Mouse (Mus musculus): ENCODE measurements around the gene Zbtb7b. TPM values are rescaled to one million over a fixed set of nuclear protein-coding genes. Genes with fewer than 3 reads are reported as not detected.
A peak's percentile ranks its signal among the peaks of the same experiment; 100 is the strongest.

Zbtb7b gene
- polyA plus RNA-seq, 1 experiment from 2014 or later, result 2.2 TPM

DNA sequence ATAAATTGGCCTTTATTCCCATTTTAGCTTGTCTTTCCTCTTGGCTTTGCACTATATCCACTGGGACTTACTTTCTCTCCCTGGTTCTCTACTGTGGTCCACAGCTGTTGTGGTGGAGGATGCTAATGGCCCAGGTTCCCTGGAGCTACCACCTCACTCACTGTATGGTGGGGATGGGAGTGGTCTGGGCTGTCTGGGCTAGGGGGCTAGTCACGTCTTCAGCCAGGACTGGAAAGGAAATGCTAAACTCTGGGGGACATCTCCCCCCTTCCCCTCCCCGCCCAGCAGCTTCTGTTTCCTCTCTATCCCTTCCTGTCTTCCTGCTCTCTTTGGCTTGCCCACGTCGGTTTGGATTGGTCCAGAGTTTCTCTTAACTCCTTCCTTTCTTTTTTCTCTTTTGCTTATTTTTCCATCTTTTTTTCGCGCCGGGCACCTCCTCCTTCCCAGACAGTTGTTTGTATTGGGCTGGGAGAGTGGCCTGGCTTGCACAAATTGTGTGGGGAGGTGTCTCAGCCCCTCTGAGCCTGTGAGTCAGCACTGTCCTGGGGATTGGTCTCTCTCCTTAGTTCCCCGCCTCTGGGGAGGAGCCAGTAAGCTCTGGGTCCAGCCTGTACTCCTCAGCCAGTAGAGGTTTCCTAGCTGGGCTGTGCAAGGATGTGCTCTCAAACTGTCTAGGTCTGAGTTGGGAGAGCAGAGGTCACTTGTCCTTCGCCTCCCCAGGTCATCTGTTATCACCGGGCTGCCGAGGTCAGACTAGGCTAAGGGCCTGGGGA lies 26.6 kb upstream of the Zbtb7b start:
- H3K27ac ChIP-seq (ENCODE audit: low read depth, low read length), result peak overlapping the region; percentile 97
- peak; percentile 80 for ATAC-seq (replicated peaks; ENCODE audit: insufficient number of reproducible peaks, low FRiP score, low TSS enrichment)
- peak overlapping the region; percentile 90 for H3K4me2 ChIP-seq
- peak overlapping the region; percentile 85 for H3K9ac ChIP-seq (ENCODE audit: low read depth, low read length)
- 1% methylated on average over 11 of the region's 11 CpGs for WGBS (ENCODE audit: insufficient replicate concordance)
- peaks cover 6% of the 10 kb centered on the region for H3K36me3 ChIP-seq (ENCODE audit: control insufficient read depth, insufficient read depth, low read length)
- peaks cover 25% of the 10 kb centered on the region for H3K4me1 ChIP-seq (ENCODE audit: control insufficient read depth, insufficient read depth, low read length)
- H3K4me3 ChIP-seq (ENCODE audit: low read depth, low read length), result peak overlapping the region; percentile 60
- H3K27me3 ChIP-seq (ENCODE audit: control insufficient read depth, insufficient read depth, low read length), result no peaks in the 10 kb centered on the region
- H3K9me3 ChIP-seq (replicated peaks; ENCODE audit: control insufficient read depth, low read length), result no peaks in the 10 kb centered on the region

DNA sequence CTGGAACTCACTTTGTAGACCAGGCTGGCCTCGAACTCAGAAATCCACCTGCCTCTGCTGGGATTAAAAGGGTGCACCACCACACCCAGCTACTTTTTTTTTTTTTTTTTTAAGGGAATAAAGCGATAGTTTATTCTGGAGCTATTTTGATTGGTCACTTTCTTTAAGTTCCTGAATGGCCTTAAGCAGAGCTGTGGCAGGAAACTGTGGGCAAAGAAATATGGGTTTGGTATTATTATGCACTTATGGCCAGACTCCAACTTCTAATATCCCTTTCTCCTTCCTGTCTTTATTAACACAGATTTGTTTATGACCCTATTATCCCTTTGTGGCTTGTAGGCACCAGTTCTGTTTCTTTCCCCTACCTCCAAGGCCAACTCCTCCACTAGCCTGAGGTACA lies 25.8 kb upstream of the Zbtb7b start:
- Histone ChIP-seq H3K27ac (ENCODE audit: low read depth, low read length) (peak overlapping the region; percentile 97), H3K27me3 (ENCODE audit: control insufficient read depth, insufficient read depth, low read length) (no peaks in the 10 kb centered on the region), H3K4me3 (ENCODE audit: low read depth, low read length) (no peak overlapping the region), H3K9ac (ENCODE audit: low read depth, low read length) (peak overlapping the region; percentile 11; the same call in 1 of the 2 replicates), H3K9me3 (replicated peaks; ENCODE audit: control insufficient read depth, low read length) (no peaks in the 10 kb centered on the region), H3K4me2 (peak overlapping the region; percentile 90), H3K36me3 (ENCODE audit: control insufficient read depth, insufficient read depth, low read length) (peaks cover 9% of the 10 kb centered on the region), H3K4me1 (ENCODE audit: control insufficient read depth, insufficient read depth, low read length) (peaks cover 25% of the 10 kb centered on the region)
- no peak for ATAC-seq (replicated peaks; ENCODE audit: insufficient number of reproducible peaks, low FRiP score, low TSS enrichment)
- 60% methylated on average over 2 of the region's 2 CpGs for WGBS (ENCODE audit: insufficient replicate concordance)

DNA sequence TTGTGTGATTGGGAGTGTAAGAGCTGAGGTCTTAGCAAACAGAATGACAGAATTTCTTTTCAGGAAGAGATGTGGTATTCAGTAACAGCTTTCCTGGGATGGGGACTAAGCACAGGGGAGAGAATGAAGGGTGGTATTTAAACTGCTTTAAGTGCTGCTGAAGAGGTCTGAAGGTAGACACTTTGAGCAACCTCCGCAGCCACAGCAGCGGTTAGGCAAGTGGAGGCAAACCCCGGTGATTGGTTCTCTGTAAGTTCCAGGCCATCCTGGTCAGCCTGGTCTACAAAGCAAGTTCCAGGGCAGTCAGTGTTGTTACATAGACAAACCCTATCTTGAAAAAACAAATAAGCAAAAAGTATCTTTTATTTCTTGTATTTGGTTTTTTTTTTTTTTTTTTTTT lies 25.4 kb upstream of the Zbtb7b start:
- whole genome bisulfite sequencing (ENCODE audit: insufficient replicate concordance), result 17% methylated on average over 3 of the region's 3 CpGs
- peak overlapping the region; percentile 90 for H3K4me2 ChIP-seq
- peaks cover 25% of the 10 kb centered on the region for H3K4me1 ChIP-seq (ENCODE audit: control insufficient read depth, insufficient read depth, low read length)

DNA sequence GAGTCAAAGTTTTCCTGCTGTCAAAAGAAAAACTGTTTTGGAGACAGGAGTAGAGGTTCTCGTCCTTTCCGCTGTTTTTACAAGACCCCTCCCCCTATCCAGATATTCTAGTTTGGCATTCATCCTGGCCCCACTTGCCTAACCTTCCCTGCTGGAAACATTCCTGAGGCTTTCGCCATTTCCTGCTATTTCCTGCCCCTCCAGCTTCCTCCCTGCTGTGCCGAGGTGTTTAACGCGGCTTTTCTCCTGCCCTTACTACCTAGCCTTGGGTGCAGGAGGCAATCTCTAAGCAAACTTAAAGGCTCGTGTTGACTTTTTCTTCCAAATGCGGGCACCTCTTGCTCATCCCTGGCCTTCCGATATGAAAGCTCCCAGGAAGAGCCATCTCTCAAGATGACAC lies 25.0 kb upstream of the Zbtb7b start:
- WGBS (ENCODE audit: insufficient replicate concordance), result under 1% methylated on average over 9 of the region's 9 CpGs
- peak overlapping the region; percentile 87 for H3K9ac ChIP-seq (ENCODE audit: low read depth, low read length)
- H3K27ac ChIP-seq (ENCODE audit: low read depth, low read length), result peak overlapping the region; percentile 97
- ATAC-seq (replicated peaks; ENCODE audit: insufficient number of reproducible peaks, low FRiP score, low TSS enrichment), result no peak
- H3K27me3 ChIP-seq (ENCODE audit: control insufficient read depth, insufficient read depth, low read length), result no peaks in the 10 kb centered on the region
- peak overlapping the region; percentile 90 for H3K4me2 ChIP-seq
- H3K9me3 ChIP-seq (replicated peaks; ENCODE audit: control insufficient read depth, low read length), result no peaks in the 10 kb centered on the region
- peak overlapping the region; percentile 53 for H3K4me3 ChIP-seq (ENCODE audit: low read depth, low read length)
- peaks cover 23% of the 10 kb centered on the region for H3K4me1 ChIP-seq (ENCODE audit: control insufficient read depth, insufficient read depth, low read length)
- peaks cover 16% of the 10 kb centered on the region for H3K36me3 ChIP-seq (ENCODE audit: control insufficient read depth, insufficient read depth, low read length)

More for the DNA sequence above, 25.4 kb upstream of the Zbtb7b start:
- peak overlapping the region; percentile 87; the same call in 1 of the 2 replicates for H3K9ac ChIP-seq (ENCODE audit: low read depth, low read length)
- H3K9me3 ChIP-seq (replicated peaks; ENCODE audit: control insufficient read depth, low read length), result no peaks in the 10 kb centered on the region
- ATAC-seq (replicated peaks; ENCODE audit: insufficient number of reproducible peaks, low FRiP score, low TSS enrichment), result no peak
- H3K27me3 ChIP-seq (ENCODE audit: control insufficient read depth, insufficient read depth, low read length), result no peaks in the 10 kb centered on the region
- peak overlapping the region; percentile 97 for H3K27ac ChIP-seq (ENCODE audit: low read depth, low read length)
- peak overlapping the region; percentile 53 for H3K4me3 ChIP-seq (ENCODE audit: low read depth, low read length)
- H3K36me3 ChIP-seq (ENCODE audit: control insufficient read depth, insufficient read depth, low read length), result peaks cover 12% of the 10 kb centered on the region

DNA sequence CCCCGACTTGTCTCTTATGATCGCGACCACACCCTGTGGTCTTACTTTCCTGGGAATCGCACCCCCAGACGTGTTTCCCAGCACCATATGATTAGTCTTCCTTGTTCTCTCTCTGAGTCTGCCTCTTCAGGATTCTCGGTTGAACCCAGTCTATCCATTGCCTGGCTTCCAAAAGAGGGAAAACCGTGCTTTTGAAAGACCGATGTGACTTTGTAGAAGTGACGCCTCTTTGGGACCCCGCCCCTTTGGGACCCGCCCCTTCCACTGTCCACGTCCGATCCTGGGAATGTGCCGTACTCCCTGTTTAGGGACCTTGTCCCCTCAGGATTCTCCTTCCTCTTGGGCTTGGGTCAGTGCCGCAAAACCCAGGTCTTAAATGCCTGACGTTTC lies 24.3 kb upstream of the Zbtb7b start:
- H3K36me3 ChIP-seq (ENCODE audit: control insufficient read depth, insufficient read depth, low read length), result peaks cover 18% of the 10 kb centered on the region
- ATAC-seq (replicated peaks; ENCODE audit: insufficient number of reproducible peaks, low FRiP score, low TSS enrichment), result no peak
- WGBS (ENCODE audit: insufficient replicate concordance), result under 1% methylated on average over 16 of the region's 16 CpGs
- no peaks in the 10 kb centered on the region for H3K9me3 ChIP-seq (replicated peaks; ENCODE audit: control insufficient read depth, low read length)
- H3K27me3 ChIP-seq (ENCODE audit: control insufficient read depth, insufficient read depth, low read length), result no peaks in the 10 kb centered on the region
- H3K9ac ChIP-seq (ENCODE audit: low read depth, low read length), result peak overlapping the region; percentile 87
- peak overlapping the region; percentile 90 for H3K4me2 ChIP-seq
- H3K4me1 ChIP-seq (ENCODE audit: control insufficient read depth, insufficient read depth, low read length), result peaks cover 23% of the 10 kb centered on the region
- H3K27ac ChIP-seq (ENCODE audit: low read depth, low read length), result peak overlapping the region; percentile 97
- peak overlapping the region; percentile 53 for H3K4me3 ChIP-seq (ENCODE audit: low read depth, low read length)

DNA sequence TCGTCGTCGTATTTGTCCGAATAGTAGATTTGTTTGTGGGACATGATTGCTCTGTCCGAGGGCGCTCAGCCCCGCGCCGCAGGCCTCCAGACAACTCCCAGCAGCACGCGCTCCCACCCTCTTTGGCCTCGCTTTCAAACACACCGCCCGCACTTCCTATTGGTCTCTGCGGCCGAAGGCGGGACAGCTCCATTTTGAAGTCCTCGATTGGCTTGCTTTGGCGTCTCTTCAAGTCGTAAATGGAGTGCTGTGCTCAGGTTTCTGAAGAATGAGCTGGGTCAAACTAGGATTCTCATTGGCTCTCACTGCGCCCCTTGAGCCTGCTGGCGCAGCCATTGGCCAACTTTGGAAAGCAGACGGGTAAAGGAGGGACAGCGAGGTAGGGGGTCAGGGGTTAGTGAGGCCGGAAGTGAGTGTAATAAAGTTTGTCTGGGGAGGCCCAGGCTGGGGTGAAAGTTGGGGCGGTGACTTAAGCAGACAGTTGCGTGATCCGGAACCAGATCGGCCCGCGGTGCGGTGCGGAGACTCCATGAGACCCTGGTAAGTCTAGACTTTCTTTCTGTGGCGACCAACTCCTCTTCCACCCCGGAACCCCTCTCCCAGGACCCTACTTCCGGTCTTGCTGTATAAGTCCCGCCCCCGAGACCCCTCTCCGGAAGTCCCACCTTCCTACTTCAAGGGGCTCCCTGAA lies 23.7 kb upstream of the Zbtb7b start, which contains the start of the genes Cks1b and Shc1:
Cks1b (minus strand) TSS at position 214 of the 691 bp plus-strand sequence.
Shc1 (plus strand) TSS at position 274 of the 691 bp plus-strand sequence.
- ATAC-seq (replicated peaks; ENCODE audit: insufficient number of reproducible peaks, low FRiP score, low TSS enrichment), result peak; percentile 89
- Histone ChIP-seq H3K4me2 (peak within 1 kb of the TSS; percentile 90), H3K4me1 (ENCODE audit: control insufficient read depth, insufficient read depth, low read length) (peaks cover 20% of the 10 kb centered on the region), H3K27me3 (ENCODE audit: control insufficient read depth, insufficient read depth, low read length) (no peaks in the 10 kb centered on the region), H3K4me3 (ENCODE audit: low read depth, low read length) (peak within 1 kb of the TSS; percentile 53), H3K9ac (ENCODE audit: low read depth, low read length) (peak within 1 kb of the TSS; percentile 87), H3K36me3 (ENCODE audit: control insufficient read depth, insufficient read depth, low read length) (peaks cover 20% of the 10 kb centered on the region), H3K27ac (ENCODE audit: low read depth, low read length) (peak within 1 kb of the TSS; percentile 97), H3K9me3 (replicated peaks; ENCODE audit: control insufficient read depth, low read length) (no peaks in the 10 kb centered on the region)
- under 1% methylated on average over 39 of the region's 39 CpGs for WGBS (ENCODE audit: insufficient replicate concordance)

DNA sequence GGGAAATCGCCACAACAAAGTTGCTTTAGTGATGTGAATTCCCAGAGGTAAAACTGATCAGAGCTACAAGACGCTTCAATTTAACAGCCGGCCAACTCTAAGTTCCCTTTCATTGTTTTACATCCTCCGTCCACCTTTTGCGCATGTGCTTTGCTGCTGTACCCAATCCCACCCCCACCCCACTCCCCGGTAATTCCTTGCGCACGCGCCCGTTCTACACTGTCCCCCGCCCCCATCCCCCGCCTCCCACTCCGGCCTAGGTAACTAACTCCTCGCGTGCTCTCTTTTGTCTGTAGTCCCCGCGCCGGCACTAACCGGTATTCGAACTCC lies 23.2 kb upstream of the Zbtb7b start:
- H3K9me3 ChIP-seq (replicated peaks; ENCODE audit: control insufficient read depth, low read length), result no peaks in the 10 kb centered on the region
- peaks cover 19% of the 10 kb centered on the region for H3K4me1 ChIP-seq (ENCODE audit: control insufficient read depth, insufficient read depth, low read length)
- no peak; the same call in 1 of the 2 replicates for ATAC-seq (replicated peaks; ENCODE audit: insufficient number of reproducible peaks, low FRiP score, low TSS enrichment)
- peaks cover 20% of the 10 kb centered on the region for H3K36me3 ChIP-seq (ENCODE audit: control insufficient read depth, insufficient read depth, low read length)
- H3K27me3 ChIP-seq (ENCODE audit: control insufficient read depth, insufficient read depth, low read length), result no peaks in the 10 kb centered on the region
- under 1% methylated on average over 20 of the region's 20 CpGs for WGBS (ENCODE audit: insufficient replicate concordance)
- peak overlapping the region; percentile 97 for H3K27ac ChIP-seq (ENCODE audit: low read depth, low read length)
- peak overlapping the region; percentile 53 for H3K4me3 ChIP-seq (ENCODE audit: low read depth, low read length)
- H3K9ac ChIP-seq (ENCODE audit: low read depth, low read length), result peak overlapping the region; percentile 87
- peak overlapping the region; percentile 90 for H3K4me2 ChIP-seq

DNA sequence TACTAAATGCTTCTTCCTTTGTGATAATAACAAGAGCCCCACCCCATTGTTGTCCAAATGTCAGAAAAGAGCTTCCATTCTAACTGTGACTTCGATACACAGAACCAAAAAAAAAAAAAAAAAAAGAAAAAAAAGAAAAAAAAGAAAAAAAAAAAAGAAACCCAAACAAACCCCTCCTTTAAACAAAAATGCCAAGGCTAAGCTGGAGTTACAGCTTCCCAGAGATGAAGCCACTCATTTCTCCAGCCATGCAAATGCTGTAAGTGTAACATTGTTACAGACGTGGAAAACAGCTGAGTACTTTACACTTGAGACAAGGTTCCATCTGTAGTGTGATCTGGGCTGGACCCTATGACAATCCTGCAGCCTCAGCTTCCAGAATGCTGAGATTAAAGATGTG lies 22.6 kb upstream of the Zbtb7b start:
- H3K27me3 ChIP-seq (ENCODE audit: control insufficient read depth, insufficient read depth, low read length), result no peaks in the 10 kb centered on the region
- H3K27ac ChIP-seq (ENCODE audit: low read depth, low read length), result peak overlapping the region; percentile 47; the same call in 1 of the 2 replicates
- H3K4me2 ChIP-seq, result peak overlapping the region; percentile 90
- peak overlapping the region; percentile 87 for H3K9ac ChIP-seq (ENCODE audit: low read depth, low read length)
- peaks cover 20% of the 10 kb centered on the region for H3K36me3 ChIP-seq (ENCODE audit: control insufficient read depth, insufficient read depth, low read length)
- 24% methylated on average over 2 of the region's 2 CpGs for WGBS (ENCODE audit: insufficient replicate concordance)
- peak overlapping the region; percentile 53 for H3K4me3 ChIP-seq (ENCODE audit: low read depth, low read length)
- ATAC-seq (replicated peaks; ENCODE audit: insufficient number of reproducible peaks, low FRiP score, low TSS enrichment), result no peak
- H3K4me1 ChIP-seq (ENCODE audit: control insufficient read depth, insufficient read depth, low read length), result peaks cover 17% of the 10 kb centered on the region
- no peaks in the 10 kb centered on the region for H3K9me3 ChIP-seq (replicated peaks; ENCODE audit: control insufficient read depth, low read length)

All from heart, embryonic 11.5 days (tissue).